Mouse (Mus musculus) R1 (cell line): ENCODE measurements around the gene Olfr322.
"Not testable (repeated sequence)": the region's sequence is repeated elsewhere in the genome, so short reads cannot be mapped to it uniquely, and the experiment has no call there.

Source experiments
- DNase-seq: peaks from one replicate; pipeline ENCODE4 v3.0.0-alpha.2; 2018; ENCODE audit warnings: low read depth, low spot score

The Olfr322 gene

GRCm38 (mm10) chr11:58658596-58658995 lies at the start of gene Olfr322:
TSS of gene Olfr322 (plus strand) at chr11:58658782.
- DNase-seq, result no peak

- no peak for DNase-seq
Measured at GRCm38 (mm10) chr11:58613359-58613758, 45.2 kb upstream of the Olfr322 start.

DNA sequence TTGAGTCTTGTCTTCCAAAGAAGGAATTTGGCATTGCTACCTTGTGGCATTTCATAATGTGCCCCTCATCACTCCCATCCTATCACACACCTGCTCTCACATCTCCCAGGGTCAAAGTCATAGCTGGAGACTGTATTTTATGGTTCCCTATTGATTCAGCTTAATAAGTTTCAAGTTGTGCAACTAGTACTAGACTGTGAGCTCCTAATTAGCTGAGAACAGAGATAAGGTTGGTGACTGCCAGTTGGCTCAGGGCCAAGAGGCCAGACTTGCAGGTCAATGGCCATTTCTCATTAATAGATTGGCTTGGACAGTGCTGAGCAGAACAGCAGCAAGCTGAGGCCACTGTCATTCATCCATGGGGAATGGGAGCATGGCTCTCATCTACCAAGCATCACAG lies 44.1 kb upstream of the Olfr322 start:
- DNase-seq, result no peak

- DNase-seq, result no peak
Measured at GRCm38 (mm10) chr11:58615975-58616374, 42.6 kb upstream of the Olfr322 start, which contains the start of gene 2210407C18Rik. TSS of gene 2210407C18Rik (minus strand) at chr11:58616075.

GRCm38 (mm10) chr11:58618369-58618768 lies 40.2 kb upstream of the Olfr322 start:
- DNase-seq, result no peak

DNA sequence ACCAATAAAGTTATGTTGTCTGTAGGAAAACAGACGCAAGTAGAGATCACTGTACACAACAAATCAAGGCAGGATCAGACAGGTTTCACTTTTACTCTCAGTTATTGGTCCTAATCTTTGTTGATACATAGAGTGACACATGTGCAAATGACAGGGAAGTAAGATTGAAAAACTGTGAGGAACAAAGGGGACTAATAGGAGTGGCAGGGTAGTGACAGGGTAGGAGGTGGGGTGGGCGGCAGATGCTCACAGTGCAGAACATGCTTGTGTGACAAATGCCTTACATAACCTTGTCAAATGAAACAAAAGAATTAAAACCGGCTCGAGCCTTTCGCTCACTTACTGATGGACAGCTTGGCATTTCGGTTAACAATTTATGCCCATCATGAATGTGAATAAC lies 39.8 kb upstream of the Olfr322 start:
- DNase-seq, result no peak

GRCm38 (mm10) chr11:58626146-58626545 lies 32.4 kb upstream of the Olfr322 start:
- no peak for DNase-seq

DNA sequence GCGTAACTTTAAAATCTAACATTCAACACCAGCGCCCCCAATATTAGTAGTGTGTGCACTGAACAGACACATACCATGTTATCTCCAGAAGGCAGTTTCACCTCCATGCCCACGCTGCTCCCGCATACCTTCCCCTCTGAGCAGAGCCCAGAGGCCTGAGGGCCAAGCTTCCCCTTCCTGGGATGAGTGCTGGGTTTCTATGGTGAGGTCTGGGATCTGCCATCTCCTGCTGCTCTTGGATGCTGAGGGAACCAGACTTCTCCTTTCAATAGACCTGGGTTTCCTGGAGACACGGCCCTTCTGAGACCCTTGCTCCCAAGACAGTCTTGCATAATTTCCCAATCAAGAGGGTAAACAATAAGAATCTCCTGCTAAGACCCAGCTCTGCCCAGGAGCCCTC lies 28.2 kb upstream of the Olfr322 start, which contains the start of gene Olfr323:
Olfr323 (minus strand) TSS at position 101 of the 400 bp plus-strand sequence.
- DNase-seq, result no peak

DNA sequence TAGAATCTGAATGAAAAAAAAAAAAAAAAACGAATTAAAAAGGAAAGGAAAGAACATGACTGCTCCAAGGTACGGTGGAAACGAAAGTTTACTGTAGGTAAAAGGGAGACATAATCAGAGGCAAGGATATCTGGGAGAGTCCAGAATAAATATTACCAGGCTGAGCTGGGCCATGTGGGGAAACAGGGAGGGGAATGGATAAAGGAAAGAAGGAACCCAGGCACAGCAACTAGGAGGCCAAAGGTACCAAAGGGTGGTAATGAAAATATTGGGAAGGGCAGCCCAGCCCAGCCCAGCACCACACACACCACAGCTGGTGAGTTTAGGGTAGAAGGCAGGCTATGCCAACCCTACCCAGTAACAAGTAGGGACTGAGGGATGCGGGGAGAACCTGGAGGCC lies 23.7 kb upstream of the Olfr322 start:
- no peak for DNase-seq

GRCm38 (mm10) chr11:58636376-58636977 lies 22.1 kb upstream of the Olfr322 start:
- peak; percentile 57 for DNase-seq

- no peak for DNase-seq
Measured at GRCm38 (mm10) chr11:58638176-58638701, 20.3 kb upstream of the Olfr322 start.

DNA sequence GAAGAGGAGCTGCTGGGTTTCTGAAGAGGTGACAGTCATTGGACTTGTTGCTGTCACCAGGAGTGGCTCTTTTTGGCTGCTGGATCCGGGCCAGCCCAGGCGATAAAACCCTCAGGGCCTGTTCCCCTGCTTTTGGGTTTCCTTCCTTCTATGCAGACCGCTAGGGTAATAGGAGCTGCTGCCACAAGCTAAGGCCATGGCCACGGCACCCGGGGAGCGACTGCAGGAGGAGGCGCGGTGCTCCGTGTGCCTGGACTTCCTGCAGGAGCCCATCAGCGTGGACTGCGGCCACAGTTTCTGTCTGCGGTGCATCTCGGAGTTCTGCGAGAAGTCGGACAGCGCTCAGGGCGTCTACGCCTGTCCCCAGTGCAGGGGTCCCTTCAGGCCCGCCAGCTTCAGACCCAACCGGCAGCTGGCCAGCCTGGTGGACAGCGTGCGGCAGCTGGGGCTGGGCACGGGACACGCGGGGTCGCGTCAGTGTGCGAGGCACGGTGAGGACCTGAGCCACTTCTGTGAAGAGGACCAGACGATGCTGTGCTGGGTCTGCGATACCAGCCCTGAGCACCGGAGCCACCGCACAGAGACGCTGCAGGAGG lies 18.2 kb upstream of the Olfr322 start, which contains the start of gene Trim58:
Trim58 (plus strand) TSS at position 194 of the 596 bp plus-strand sequence.
- DNase-seq, result no peak

- no peak for DNase-seq
Measured at GRCm38 (mm10) chr11:58641057-58641456, 17.5 kb upstream of the Olfr322 start.

DNA sequence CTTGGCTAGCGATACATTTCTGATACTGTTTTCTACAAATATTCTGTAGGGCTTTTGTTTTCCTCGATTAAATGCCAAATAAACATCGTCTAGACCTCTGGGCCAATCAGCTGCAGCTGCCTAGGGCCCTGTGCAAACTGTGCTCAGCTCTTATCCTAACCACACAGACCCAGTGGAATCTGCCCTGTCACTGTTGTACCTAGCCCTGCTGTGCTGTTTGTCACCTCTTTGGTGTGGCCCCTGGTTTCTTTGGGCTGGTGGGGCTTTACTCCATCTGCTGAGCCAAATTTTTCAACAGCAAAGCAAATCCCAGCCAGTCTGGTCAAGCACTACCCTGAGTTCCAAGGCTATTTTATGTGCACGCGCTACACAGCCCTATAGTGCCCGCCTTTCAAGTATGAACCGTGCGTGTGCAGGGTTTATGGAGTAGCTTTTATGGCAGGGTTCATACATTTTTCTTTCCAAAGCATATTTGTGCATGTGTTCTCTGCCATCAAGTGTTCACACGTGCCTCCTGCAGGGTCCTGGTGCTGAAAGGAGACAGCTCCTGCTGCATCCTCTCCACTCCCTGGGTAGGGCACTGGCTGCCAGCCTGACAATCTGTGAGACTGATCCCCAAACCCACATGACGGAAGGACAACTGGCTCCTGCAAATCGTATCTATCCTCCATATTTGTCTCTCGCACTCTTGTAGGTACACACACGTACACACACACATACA lies 16.8 kb upstream of the Olfr322 start:
- no peak for DNase-seq

- peak; percentile 84 for DNase-seq
Measured at GRCm38 (mm10) chr11:58643350-58643749, 15.2 kb upstream of the Olfr322 start.

DNA sequence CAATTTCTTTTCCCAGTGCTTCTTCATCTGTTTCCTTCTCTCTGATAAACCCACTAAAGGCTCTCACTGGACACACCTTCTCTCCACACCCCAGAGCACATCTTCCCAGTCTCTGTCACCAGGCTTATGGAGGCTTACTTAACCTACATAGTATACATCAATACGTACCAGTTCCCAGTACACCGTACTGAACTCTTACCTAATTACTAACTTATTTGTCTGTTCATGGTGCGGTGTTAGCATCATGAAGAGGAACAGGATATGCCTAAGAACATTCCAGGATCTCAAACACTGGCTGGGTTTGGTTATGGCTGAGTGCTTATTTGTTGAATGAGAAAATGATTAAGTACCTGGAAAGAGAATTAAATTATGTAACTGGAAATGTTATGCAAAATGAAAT lies 3.4 kb upstream of the Olfr322 start:
- no peak for DNase-seq

DNA sequence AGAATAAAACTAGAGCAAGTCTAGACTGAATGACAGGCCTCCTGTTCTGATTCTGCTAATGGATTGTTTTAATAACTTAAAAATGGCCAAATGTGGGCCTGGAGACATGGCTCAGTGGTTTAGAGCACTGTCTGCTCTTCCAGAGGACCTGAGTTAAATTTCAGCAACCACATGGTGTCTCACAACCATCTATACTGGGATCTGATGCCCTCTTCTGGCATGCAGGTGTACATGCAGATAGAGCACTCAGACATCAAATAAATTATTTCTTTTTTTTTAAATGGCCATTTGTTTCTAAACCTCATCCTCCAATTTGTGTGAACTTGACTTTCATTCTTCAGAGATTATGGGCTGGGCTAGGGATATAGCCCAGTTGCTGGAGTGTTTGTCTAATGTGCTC lies 10.7 kb downstream of the Olfr322 start:
- DNase-seq, result peak; percentile 42

- DNase-seq, result no peak
Measured at GRCm38 (mm10) chr11:58671825-58672224, 13.2 kb downstream of the Olfr322 start.

DNA sequence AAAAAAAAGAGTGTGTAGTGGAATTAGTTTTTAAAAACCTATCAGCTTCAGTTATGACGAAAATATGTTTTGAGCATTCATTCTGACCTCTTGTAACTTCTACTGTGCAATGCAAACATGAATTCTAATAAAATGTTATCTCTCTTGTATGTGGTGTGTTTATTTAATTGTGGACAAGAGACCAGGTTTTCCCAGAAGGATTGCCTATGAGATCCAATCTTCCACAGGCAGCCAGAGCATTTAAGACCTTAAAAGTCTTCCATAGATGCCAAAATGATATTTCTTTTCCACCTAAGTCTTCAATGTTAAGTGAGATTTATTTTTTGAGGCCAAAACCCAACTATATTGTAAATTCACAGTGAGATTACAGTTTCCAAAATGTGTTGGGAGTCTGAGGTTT lies 22.2 kb downstream of the Olfr322 start, which contains the start of gene Olfr320:
Olfr320 (plus strand) TSS at position 301 of the 400 bp plus-strand sequence.
- no peak for DNase-seq

DNA sequence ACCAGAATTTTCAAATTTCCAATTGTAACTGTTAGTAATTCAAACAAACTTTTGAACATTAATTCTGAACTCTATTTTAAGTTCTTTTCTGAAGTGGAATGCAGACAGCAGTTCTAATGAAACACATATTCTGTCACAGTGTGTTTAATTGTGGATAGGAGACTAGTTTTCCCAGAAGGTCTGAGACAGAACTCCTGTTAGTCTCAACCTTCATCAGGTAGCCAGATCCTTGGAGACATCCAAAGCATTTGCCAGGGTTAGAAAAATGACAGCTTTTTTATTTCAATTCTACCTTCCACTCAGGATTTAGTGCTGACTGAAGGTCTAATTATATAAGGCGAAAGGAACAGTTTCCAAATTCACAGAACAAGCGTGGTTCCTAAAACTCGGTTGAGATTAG lies 40.3 kb downstream of the Olfr322 start, which contains the start of gene Olfr319:
Olfr319 (plus strand) TSS at position 301 of the 400 bp plus-strand sequence.
- no peak for DNase-seq

GRCm38 (mm10) chr11:58709086-58709485 lies 50.5 kb downstream of the Olfr322 start:
- DNase-seq, result no peak

DNA sequence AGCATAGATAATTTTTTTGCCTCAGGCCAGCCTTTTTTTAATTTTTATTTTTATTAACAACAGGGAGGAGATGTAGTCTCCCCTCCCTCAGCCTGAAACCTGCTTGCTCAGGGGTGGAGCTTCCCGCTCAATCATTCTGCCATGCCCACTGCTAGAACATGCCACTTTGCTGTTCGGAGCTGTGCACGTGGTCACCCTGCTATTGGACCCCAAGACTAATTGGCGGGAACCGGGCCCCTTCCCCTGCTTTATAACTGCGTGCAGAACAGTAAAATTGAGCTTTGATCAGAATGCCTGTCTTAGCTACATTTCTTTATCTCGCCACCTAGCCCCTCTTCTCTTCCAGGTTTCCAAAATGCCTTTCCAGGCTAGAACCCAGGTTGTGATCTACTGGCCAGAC lies 59.1 kb downstream of the Olfr322 start:
- not testable (repeated sequence) for DNase-seq
